Mouse (Mus musculus): Measurements from ENCODE around the gene Gm20388.
"Not testable (repeated sequence)": the region's sequence is repeated elsewhere in the genome, so short reads cannot be mapped to it uniquely, and the experiment has no call there.

Gene Gm20388

DNA sequence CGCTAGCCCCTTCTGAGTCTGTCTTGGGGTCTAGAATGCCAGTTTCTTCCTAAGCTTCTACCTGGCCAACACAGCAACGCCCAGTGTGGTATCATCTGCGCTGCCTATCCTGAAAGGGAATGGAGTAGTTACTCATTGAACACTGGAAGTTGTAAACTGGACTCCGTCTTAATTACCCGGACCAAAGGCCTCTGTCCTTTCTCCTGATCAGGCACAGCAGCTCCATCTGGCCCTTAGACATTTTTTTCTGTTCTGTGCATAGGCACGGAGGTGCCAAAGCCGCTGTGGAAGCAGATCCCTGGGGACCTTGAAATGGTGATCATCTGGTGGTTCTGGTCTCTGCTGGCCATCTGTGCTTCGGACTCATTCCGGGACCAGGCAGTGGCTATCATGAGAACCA is 3283.1 kb downstream of the Gm20388 start:
- no peak for DNase-seq (ENCODE audit: low spot score)

DNA sequence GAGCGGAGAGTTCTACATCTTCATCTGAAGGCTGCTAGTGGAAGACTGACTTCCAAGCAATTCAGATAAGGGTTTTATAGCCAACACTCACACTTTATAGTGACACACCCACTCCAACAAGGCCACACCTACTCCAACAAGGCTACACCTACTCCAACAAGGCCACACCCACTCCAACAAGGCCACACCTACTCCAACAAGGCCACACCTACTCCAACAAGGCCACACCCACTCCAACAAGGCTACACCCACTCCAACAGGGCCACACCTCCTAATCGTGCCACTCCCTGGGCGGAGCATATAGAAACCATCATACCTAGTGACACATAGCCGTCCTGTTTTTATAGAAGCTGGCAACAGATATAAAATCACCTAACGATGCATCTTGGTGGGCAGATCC is 3286.4 kb downstream of the Gm20388 start:
- DNase-seq (ENCODE audit: low spot score): not testable (repeated sequence)

- DNase-seq (ENCODE audit: low spot score): no peak
Observed at GRCm38 (mm10) chr8:123199864-123200263, 3289.2 kb downstream of the Gm20388 start.

GRCm38 (mm10) chr8:123202288-123202687 is 3291.6 kb downstream of the Gm20388 start:
- DNase-seq (ENCODE audit: low spot score): peak; percentile 82

DNA sequence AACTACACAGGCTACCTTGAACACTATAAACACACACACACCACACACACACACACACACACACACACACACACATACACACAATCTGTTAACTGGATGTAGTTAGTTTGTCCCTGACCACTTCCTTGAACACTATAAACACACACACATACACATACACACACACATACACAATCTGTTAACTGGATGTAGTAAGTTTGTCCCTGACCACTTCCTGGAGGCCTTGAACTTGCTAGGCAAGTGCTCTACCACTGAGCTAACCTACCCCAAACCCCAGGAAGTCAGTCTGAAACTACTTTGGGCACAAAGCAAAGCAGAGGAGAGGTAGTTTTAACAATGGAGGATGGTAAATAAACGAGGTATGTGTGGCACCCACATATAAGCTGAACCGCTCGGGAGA is 3292.9 kb downstream of the Gm20388 start:
- no peak for DNase-seq (ENCODE audit: low spot score)

- DNase-seq (ENCODE audit: low spot score): no peak
Observed at GRCm38 (mm10) chr8:123211876-123212275, 3301.2 kb downstream of the Gm20388 start.

GRCm38 (mm10) chr8:123212321-123213117 is 3301.9 kb downstream of the Gm20388 start, which contains the start of the genes Chmp1a and Spata33:
Gene Chmp1a, minus strand, starts transcription at chr8:123212763.
Gene Spata33, plus strand, starts transcription at chr8:123212832.
- peak; percentile 85 for DNase-seq (ENCODE audit: low spot score)

DNA sequence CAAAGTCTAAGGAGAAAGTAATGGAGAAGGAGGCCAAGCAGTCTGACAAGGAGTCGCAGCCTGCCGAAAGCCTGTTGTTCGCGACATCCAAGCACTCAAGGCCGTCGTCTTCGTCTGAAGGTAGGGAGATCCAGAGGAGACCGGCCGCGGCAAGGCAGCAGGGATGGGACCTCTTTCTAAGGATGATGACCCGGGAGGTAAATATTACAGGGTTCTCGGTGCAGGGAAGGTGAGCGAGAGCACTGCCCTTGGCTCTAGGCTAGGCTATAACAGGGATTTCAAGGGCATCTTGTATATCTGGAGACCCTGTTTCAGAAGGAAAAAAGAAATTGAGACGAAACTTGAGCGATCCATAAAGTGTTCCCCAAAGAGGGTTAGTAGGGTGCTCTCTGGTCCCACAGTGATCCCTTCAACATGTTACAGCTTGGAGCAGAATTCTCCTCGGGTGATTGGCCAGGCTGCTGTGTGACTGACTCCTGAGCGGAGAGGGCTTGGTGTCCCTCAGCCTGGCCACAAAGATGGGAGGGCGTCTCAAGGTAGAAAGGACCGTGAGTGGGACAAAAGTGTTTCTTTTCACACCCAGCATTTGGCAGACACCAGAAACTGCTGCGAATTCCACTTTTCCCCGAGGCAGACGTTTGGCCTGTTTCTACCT is 3302.6 kb downstream of the Gm20388 start:
- no peak for DNase-seq (ENCODE audit: low spot score)

- DNase-seq (ENCODE audit: low spot score): no peak
Observed at GRCm38 (mm10) chr8:123215430-123215829, 3304.8 kb downstream of the Gm20388 start.

GRCm38 (mm10) chr8:123220917-123221316 is 3310.3 kb downstream of the Gm20388 start:
- no peak for DNase-seq (ENCODE audit: low spot score)

DNA sequence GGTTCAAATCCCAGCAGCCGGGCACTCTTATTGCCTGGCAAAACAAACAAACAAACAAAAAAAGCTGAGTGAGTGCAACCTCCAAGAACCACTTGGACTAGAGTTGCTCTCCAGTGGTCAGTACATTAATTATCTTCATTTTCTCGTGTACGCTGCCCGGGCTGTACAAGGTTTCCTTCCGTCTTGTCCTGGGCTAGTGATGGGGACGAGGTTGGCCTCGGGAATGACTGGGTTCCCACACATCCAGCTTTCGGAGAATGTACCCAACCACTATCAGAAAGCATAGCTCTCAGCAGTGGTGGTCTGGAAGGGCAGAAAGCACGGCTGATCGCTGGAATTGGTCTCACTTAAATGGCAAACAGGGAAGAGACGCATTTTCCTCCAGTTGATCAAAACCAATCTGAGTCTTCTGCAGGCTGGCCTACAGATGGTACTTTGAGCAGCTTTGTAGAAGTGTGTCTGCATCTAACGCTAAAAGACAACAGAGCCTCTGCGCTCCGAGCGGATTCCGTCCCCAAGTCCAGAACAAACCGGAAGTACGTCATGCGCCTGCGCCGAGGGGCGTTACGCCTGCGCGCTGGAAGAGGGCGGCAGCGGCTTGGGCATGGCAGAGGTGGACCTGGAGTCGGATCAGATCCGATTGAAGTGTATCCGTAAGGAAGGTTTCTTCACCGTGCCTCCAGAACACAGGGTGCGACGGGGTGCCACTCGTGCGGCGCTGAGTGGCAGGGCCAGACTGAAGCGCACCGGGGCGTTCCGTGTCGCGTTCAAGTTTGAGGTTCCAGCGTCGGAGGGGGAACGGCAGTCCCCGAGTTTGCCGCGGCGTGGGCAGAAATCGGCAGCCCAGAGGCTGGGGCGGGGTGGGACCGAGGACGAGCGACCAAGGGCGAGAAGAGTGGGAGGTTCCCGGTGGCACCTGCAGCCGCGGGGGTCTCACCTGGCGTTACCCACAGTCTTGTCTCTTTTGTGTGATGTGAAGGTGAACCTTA is 3313.9 kb downstream of the Gm20388 start, which contains the start of gene Cdk10:
TSS of gene Cdk10 (plus strand) at position 565 of the 989 bp plus-strand sequence.
- peak; percentile 92 for DNase-seq (ENCODE audit: low spot score)

GRCm38 (mm10) chr8:123228416-123228815 is 3317.8 kb downstream of the Gm20388 start:
- DNase-seq (ENCODE audit: low spot score): no peak

- DNase-seq (ENCODE audit: low spot score): not testable (repeated sequence)
Observed at GRCm38 (mm10) chr8:123230326-123230725, 3319.7 kb downstream of the Gm20388 start.

- DNase-seq (ENCODE audit: low spot score): no peak
Observed at GRCm38 (mm10) chr8:123231742-123232141, 3321.1 kb downstream of the Gm20388 start.

- DNase-seq (ENCODE audit: low spot score): no peak
Observed at GRCm38 (mm10) chr8:123232553-123232952, 3321.9 kb downstream of the Gm20388 start.

DNA sequence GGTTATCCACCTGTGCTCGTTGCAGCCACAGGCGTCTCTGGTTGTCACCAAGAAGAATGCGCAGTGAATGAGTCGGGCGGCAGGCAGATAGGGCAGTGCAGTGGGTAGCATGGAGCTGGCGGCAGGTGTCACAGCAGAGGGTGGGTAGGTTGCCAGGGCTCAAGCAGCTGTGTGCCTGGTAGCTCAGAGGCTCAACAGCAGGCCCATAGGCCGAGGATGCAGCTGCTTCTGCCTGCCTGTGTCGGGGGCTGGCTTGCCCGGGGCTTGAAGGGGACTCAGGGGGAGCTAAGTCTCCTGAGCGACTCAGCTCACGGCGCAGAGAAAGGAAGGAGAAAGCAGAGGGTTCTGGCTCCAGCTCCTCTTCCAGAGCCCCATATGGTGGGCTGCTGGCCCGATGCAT is 3322.7 kb downstream of the Gm20388 start:
- DNase-seq (ENCODE audit: low spot score): no peak

- DNase-seq (ENCODE audit: low spot score): no peak
Observed at GRCm38 (mm10) chr8:123233760-123234159, 3323.1 kb downstream of the Gm20388 start.

GRCm38 (mm10) chr8:123234918-123235519 is 3324.4 kb downstream of the Gm20388 start:
- no peak for DNase-seq (ENCODE audit: low spot score)

DNA sequence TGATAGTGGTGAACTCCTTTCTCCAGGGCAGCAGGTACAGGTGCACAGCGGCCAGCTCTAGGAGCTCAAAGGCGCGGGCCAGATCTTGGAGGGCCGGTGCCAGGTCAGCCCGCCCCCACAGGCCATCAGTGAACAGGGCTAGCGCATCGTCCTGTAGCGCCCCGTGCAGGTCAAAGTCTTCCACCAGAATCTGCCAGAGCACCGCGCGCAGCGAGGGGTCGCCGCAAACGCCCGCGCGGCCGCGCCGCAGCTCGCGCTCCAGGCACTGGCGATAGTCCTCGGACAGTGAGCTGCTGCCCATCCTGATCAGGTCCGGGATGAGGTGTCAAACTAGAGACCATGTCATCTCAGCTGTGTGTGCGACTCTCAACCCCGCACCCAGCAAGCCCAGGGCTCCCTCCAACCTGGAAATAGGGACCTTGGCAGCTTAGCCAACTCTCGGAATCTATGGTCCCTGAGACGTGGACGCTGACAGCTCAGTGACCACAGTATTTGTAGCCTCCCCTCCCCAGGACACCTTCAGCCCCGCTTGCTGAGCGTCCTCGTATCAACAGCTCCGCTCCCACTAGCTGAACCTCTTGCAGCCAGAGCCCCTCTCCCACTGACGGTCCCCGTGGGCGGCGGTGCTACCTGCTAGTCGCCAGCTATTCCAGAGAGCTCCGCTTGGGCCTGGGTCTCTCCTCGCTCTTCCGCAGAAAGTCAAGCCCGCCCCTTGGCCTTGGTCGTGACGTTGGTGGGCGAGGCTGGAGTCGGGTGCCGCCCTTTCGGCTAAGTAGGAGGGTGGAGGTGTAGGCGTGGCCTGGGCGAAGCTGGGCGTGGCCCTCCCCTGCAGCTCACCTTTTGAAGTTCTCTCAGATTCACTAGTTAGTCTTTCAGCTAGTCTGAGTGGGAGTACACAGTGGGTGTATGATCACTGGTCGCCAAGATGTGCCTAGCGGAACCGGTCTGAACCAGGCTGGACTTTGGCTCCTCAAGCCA is 3325.2 kb downstream of the Gm20388 start, which contains the start of gene Spata2l:
TSS of gene Spata2l (minus strand) at position 714 of the 978 bp plus-strand sequence.
- peak; percentile 83 for DNase-seq (ENCODE audit: low spot score)

GRCm38 (mm10) chr8:123239398-123239797 is 3328.8 kb downstream of the Gm20388 start:
- no peak for DNase-seq (ENCODE audit: low spot score)

All from ovary, postnatal 14 days (tissue).